Mouse (Mus musculus) c-Kit-positive CD71-positive TER-119-positive erythroid progenitor cells, embryonic 14.5 days (primary cell): ENCODE results near the gene Gtf3c5.

Source experiments
- DNase-seq: peaks from one replicate; pipeline ENCODE4 v3.0.0-alpha.2; 2013; ENCODE audit warnings: low spot score

The Gtf3c5 gene

GRCm38 (mm10) chr2:28569903-28570302 is 13.6 kb downstream of the Gtf3c5 start:
- DNase-seq, result no peak

DNA sequence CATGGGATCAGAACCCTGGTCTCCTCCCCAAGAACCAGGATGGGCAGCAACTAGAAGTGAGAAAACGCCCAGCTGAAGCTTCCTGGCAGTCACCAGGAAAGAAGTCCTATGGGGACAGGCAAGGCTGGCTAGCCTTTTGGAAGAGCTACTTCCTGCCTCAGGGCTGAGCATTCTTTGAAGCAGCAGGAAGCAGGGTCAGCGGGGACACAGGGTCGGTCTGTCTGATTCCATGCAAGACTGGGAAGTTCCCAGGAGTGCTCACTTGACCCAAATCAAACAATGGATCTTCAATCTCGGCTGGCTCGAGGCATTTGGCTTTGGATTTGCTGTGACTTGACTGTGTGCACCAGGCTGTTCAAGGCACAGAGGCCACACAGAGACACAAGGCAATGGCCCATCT is 17.0 kb downstream of the Gtf3c5 start:
- DNase-seq, result no peak

GRCm38 (mm10) chr2:28564380-28564779 is 19.2 kb downstream of the Gtf3c5 start:
- no peak for DNase-seq

DNA sequence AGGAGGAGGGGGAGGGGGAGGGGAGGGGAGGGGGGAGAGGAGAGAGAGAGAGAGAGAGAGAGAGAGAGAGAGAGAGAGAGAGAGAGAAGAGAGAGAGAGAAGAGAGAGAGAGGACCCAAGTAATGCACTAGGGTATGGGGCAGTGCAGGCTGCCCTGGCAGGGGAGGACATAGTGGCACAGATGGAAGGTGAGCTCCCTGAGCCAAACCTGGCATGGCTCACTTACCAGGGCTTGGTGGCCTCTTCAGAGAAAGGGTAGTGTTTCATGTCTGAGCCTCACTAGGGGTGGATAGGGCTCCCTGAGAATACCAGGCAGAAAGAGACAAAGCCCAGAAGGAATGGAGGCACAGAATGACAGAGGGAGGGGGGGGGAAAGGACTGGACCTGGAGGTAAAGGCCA is 19.7 kb downstream of the Gtf3c5 start:
- no peak for DNase-seq

- DNase-seq, result no peak
Observed at GRCm38 (mm10) chr2:28563303-28563702, 20.2 kb downstream of the Gtf3c5 start, which contains the start of gene Cel. Gene Cel (minus strand): TSS chr2:28563403.

DNA sequence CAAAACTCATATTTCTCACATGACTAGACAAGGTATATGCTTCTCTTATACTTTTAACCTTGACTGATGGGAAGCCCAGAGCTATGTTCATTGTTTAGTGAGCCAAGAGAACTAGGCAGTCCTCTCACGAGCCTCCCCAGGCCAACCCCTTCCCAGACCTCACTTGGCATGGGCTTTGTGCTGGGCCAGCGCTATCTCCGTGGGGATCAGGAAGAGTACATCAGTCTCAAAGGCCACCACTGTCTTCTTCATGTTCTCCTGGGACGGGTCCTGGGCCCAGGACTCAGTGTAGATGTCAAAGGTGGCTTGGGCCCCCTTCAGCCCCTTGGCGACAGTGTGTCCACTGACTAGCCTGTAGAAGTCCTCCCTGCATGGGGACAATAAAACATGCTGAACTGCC is 26.1 kb downstream of the Gtf3c5 start:
- no peak for DNase-seq

GRCm38 (mm10) chr2:28552301-28552700 is 31.2 kb downstream of the Gtf3c5 start:
- no peak for DNase-seq

DNA sequence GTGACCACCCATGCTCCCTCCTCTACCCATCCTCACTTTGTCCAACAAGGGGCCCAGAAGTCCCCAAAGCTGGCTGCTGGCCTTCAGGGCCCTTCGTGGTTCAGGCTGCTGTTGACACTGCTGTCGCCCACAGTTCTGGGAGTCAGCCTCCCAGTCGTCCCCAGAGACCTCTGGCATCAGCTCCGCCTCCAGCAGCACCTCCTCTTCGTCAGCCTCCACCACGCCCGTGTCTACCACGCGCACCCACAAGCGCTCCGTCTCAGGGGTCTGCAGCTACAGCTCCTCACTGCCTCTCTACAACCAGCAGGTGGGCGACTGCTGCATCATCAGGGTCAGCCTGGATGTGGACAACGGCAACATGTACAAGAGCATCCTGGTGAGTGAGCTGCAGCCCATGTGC is 34.4 kb downstream of the Gtf3c5 start:
- DNase-seq, result no peak

GRCm38 (mm10) chr2:28547237-28548172 is 36.0 kb downstream of the Gtf3c5 start:
- DNase-seq, result peak; percentile 72

DNA sequence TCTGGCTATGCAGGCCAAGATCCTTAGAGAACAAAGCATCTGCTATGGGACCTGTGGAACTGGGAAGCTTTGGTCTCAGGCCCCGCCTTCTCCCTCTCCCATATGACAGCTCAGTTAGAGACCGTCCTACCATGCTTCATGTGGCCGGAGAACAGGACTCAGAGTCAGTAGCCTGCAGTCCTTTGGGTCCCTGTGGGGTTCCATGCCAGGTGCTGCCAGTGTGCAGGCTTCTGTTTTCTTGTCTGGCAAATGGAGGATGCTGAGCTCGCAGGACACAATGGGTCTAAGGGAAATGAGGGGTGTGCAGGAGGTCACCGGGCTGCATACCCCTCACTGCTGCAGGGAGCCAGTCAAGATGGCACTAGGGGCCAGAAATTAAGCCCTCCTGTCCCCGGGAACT is 37.0 kb downstream of the Gtf3c5 start:
- DNase-seq, result no peak

DNA sequence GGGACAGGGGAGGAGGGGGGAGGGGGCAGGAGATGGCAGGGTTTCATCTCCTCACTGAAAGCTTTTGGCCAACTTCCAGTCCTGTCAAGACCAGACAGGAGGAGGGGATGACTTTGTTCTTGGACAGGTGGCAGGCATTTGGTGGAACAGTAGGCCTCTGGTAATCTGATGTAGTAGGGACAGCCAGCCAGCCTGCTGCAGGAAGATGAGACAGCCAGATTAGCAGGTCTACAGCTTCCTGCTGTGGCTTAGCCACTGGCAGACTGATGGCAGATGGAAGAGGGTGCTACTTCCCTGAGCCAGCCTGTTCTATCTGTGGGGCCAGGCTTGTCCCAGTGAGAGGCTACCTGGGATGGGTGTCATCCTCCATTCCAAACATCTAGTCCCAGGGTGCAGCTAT is 37.6 kb downstream of the Gtf3c5 start:
- no peak for DNase-seq

DNA sequence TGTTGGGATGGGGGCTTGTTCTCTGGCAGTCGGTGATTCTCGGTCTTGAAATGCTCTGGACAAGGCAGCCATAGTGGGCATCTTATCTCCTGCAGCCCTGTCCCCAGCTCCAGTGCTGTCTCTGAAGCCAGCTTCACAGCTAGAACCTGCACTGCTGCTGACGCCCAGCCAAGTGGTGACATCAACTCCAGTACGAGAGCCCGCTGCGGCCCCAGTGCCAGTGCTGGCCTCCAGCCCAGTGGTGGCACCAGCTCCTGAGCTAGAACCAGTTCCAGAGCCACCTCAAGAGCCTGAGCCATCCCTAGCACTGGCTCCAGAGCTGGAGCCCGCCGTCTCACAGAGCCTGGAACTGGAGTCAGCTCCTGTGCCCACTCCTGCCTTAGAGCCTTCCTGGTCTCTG is 39.7 kb downstream of the Gtf3c5 start:
- DNase-seq, result no peak

GRCm38 (mm10) chr2:28540587-28541227 is 42.8 kb downstream of the Gtf3c5 start:
- no peak for DNase-seq

DNA sequence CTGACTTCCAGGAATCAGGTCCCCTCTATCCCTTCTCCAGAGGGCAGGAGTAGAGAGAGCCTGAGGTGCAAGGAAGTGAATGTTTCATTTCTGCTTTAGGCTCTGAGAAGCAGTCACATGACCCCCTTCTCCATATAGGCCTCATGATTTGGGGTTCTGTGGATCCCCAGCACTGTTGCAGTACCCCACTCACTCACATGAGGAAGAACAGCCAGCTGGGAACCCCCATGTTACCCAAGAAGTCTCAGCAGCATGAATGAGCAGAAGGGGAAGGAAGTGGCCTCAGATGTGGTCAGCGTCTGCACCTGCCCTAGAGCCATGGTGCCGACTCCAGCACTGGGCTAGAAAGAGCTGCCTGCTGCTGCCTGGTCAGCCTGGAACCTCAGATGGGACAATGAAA is 43.6 kb downstream of the Gtf3c5 start:
- DNase-seq, result no peak

GRCm38 (mm10) chr2:28539206-28539605 is 44.3 kb downstream of the Gtf3c5 start:
- no peak for DNase-seq

DNA sequence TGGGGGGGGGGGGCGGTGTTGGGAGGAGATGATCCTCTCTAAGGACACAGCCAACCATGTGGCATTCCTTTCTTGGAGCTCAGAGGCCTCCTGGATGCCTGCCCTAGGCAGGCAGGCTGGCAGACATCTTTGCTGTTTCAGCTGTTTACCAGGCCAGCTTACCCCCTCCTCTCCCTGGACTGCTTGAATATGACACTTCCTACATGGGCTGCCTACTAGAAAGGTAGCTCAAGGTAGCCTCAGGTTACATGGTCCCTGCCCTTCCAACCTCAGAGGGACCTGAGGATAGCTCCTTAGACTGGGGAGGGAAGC is 44.8 kb downstream of the Gtf3c5 start:
- DNase-seq, result no peak

DNA sequence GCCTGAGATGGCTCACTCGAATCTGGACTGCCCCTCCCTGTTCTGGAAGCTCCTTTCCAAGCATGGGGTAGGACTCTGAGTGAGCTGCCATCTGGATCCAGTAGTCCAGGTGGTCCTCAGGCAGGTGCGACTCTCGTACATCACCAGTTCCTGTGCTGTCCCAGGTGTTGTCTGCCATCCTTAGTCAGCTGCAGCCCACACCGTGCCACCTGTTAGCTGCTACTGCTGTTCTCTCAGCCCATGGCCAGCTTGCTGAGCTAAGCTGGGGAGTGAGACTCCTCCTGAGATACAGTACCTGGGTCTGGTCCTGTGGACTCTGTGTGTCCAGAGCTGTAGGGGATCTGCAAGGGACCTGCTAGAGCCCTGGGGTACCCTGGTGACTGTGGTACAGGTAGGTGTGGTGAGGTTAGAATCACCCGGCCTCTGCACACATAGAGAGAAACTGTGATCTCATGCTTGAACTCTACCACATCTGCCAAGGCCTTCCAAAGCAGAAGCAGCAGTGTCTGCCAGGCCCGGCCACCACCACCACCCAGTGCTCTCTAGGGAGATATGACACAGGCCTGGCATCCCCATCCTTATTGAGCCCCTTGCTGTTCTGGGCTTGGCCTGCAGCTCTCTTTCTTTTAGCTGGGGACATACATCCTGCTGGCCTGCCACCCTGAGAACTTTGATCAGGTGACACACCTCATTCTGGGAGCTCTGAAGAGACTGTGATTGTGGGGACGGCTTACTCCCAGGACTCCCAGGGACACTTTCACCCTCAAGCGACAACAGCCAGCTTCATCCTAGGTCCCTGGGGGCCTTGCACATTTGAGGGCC is 45.3 kb downstream of the Gtf3c5 start:
- no peak for DNase-seq

DNA sequence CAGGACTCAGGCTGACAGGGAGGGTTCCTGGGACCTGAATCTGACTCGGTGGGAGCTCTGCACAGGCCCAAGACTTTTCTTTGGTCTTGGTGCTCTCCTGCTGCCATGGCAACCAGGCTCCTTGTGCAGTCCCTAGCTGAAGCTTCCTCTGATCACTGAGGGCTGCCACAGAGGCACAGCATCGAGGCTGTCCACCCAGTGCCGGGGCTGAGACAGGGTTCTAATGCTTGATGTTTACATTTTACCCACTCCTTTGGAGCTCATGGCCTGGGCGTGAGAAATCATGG is 46.0 kb downstream of the Gtf3c5 start:
- DNase-seq, result no peak

- no peak for DNase-seq
Observed at GRCm38 (mm10) chr2:28536766-28537633, 46.6 kb downstream of the Gtf3c5 start.

DNA sequence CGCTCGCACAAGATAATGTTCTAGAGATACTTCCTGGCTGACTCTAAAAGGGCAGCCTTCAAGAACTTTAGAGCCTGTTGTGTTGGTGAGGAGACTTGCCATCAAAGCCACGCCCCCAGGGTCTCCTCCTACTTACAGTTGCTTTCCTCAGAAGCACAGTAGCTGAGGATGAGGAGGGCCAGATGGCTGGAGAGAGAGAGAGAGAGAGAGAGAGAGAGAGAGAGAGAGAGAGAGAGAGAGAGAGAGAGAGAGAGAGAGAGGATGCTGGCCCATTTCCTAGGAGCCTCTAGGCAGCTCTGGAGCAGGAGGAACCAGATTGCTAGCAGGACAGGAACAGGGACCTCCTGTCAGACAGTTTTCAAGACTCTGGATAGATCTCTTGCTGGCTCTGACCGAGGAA is 47.4 kb downstream of the Gtf3c5 start:
- DNase-seq, result no peak

DNA sequence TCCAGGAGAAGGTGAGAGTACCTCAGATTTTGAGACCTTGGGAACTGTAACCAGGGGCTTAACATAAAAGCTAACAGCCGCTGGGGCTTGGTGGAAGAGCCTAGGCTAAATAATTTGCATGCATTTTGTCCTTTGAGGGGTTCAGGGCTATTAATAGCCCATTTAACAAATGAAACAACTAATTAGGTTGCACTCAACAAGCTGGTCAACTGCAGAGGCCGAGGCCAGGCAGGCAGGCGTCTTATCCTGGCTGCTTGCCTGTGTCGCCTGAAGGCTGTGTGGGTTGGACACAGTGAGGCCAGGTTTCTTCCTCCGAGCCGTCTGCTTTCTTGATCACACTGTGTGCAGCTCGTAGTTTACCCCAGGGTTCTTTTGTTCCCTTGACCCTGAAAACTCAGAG is 47.9 kb downstream of the Gtf3c5 start:
- no peak for DNase-seq

- no peak for DNase-seq
Observed at GRCm38 (mm10) chr2:28535263-28535540, 48.3 kb downstream of the Gtf3c5 start.
